Mouse (Mus musculus) embryonic stem cell, embryonic (primary cell): Measurements from ENCODE around the gene Plaa.

Experiments used
- CTCF ChIA-PET, 4 experiments: fragments of 300-600 bp in 2 of 4; fragments of 350-600 bp in 2 of 4; sonication (Branson Sonifier 250); formaldehyde crosslinking; loops; one replicate each; lab custom pipeline; 2022; ENCODE audit warnings: inconsistent platforms in 2 of 4; lab: Charles Lee
- POLR2A ChIA-PET, 4 experiments: fragments of 300-600 bp in 2 of 4; fragments of 350-600 bp in 2 of 4; sonication (Branson Sonifier 250); formaldehyde crosslinking; loops; one replicate each; lab custom pipeline; 2022; ENCODE audit warnings: antibody characterized with exemption in 4 of 4, inconsistent platforms in 1 of 4; lab: Charles Lee

Plaa gene

GRCm38 (mm10) chr4:94561954-94562648, 40.9 kb downstream of the Plaa start:
- CTCF ChIA-PET = no interaction called here
- POLR2A ChIA-PET = interaction anchor here in 1 of 4 experiments (0.7 to 1.4 kb wide), 4 partner anchors 16 to 27 kb away, joined by 3 read pairs; no protein-coding TSS in a partner anchor

- CTCF ChIA-PET = interaction anchor here in 1 of 4 experiments (0.9 kb wide), 1 partner anchor 14 kb away, joined by 3 read pairs; no protein-coding TSS in a partner anchor
- POLR2A ChIA-PET = interaction anchor here in 1 of 4 experiments (0.7 to 1.4 kb wide), 7 partner anchors 11 to 57 kb away, joined by 3 to 4 read pairs (median 3); no protein-coding TSS in a partner anchor
Measured at GRCm38 (mm10) chr4:94560316-94560715, 42.7 kb downstream of the Plaa start.

- POLR2A ChIA-PET = interaction anchor here in 1 of 4 experiments (1.4 to 1.6 kb wide), 3 partner anchors 25 to 42 kb away, joined by 3 to 4 read pairs (median 3); no protein-coding TSS in a partner anchor
- CTCF ChIA-PET = no interaction called here
Measured at GRCm38 (mm10) chr4:94559266-94559665, 43.8 kb downstream of the Plaa start.

GRCm38 (mm10) chr4:94557145-94557544, 45.9 kb downstream of the Plaa start:
- CTCF ChIA-PET = interaction anchor here in 1 of 4 experiments (1.0 kb wide), 1 partner anchor 44 kb away, joined by 6 read pairs; no protein-coding TSS in a partner anchor
- POLR2A ChIA-PET = interaction anchor here (0.6 to 2.4 kb wide), 26 partner anchors 8 to 609 kb away, joined by 3 to 13 read pairs (median 4); partner anchors contain the start of genes Mysm1 (in 1 of the 4) and Plaa (in 1 of the 4)

GRCm38 (mm10) chr4:94556265-94557054, 46.6 kb downstream of the Plaa start, which contains the start of the genes Gm10306 and Caap1:
Gene Gm10306, plus strand, starts transcription at chr4:94556546.
Gene Caap1, minus strand, starts transcription at chr4:94556796.
- ChIA-PET CTCF (interaction anchor here in 1 of 4 experiments (1.0 kb wide), 1 partner anchor 45 kb away, joined by 6 read pairs; no protein-coding TSS in a partner anchor), POLR2A (interaction anchor here (0.6 to 2.4 kb wide), 28 partner anchors 8 to 423 kb away, joined by 3 to 13 read pairs (median 4); partner anchors contain the start of genes Mysm1 (in 1 of the 4) and Plaa (in 1 of the 4))

GRCm38 (mm10) chr4:94554955-94555494, 48.0 kb downstream of the Plaa start:
- POLR2A ChIA-PET = no interaction called here
- CTCF ChIA-PET = no interaction called here

- ChIA-PET CTCF (interaction anchor here in 1 of 4 experiments (0.6 kb wide), 1 partner anchor 11 kb away, joined by 5 read pairs; no protein-coding TSS in a partner anchor), POLR2A (interaction anchor here in 2 of 4 experiments (0.7 to 0.9 kb wide), 2 partner anchors 12 kb away, joined by 3 to 4 read pairs; partner anchors contain the start of genes Caap1 (in 2 of the 2) and Gm10306 (in 2 of the 2))
Measured at GRCm38 (mm10) chr4:94544321-94544720, 58.7 kb downstream of the Plaa start.

GRCm38 (mm10) chr4:94543041-94543440, 60.0 kb downstream of the Plaa start:
- ChIA-PET CTCF (interaction anchor here in 3 of 4 experiments (0.5 to 0.7 kb wide), 4 partner anchors 89 to 472 kb away, joined by 3 to 5 read pairs (median 4); no protein-coding TSS in a partner anchor), POLR2A (interaction anchor here in 2 of 4 experiments (0.6 to 0.7 kb wide), 4 partner anchors 11 to 403 kb away, joined by 3 to 6 read pairs (median 4); no protein-coding TSS in a partner anchor)

GRCm38 (mm10) chr4:94533205-94533604, 69.8 kb downstream of the Plaa start:
- CTCF ChIA-PET = interaction anchor here (0.6 to 0.7 kb wide), 6 partner anchors 10 to 183 kb away, joined by 3 to 13 read pairs (median 3); no protein-coding TSS in a partner anchor
- POLR2A ChIA-PET = interaction anchor here in 3 of 4 experiments (0.6 to 0.9 kb wide), 5 partner anchors 15 to 1343 kb away, joined by 3 to 6 read pairs (median 3); partner anchors contain the start of genes Caap1 (in 1 of the 3) and Gm10306 (in 1 of the 3)

- ChIA-PET CTCF (interaction anchor here in 1 of 4 experiments (0.7 kb wide), 1 partner anchor 705 kb away, joined by 4 read pairs; no protein-coding TSS in a partner anchor), POLR2A (no interaction called here)
Measured at GRCm38 (mm10) chr4:94529448-94529847, 73.6 kb downstream of the Plaa start.

GRCm38 (mm10) chr4:94523321-94523720, 79.7 kb downstream of the Plaa start:
- CTCF ChIA-PET = interaction anchor here in 2 of 4 experiments (0.6 to 0.7 kb wide), 2 partner anchors 10 to 225 kb away, joined by 3 read pairs; no protein-coding TSS in a partner anchor

GRCm38 (mm10) chr4:94517631-94518030, 85.4 kb downstream of the Plaa start:
- ChIA-PET CTCF (no interaction called here), POLR2A (no interaction called here)

More at GRCm38 (mm10) chr4:94523321-94523720, 79.7 kb downstream of the Plaa start:
- POLR2A ChIA-PET = no interaction called here
